Mouse (Mus musculus) adrenal gland (tissue): ENCODE measurements around the gene Kif3b.
"Not testable (repeated sequence)": the region's sequence is repeated elsewhere in the genome, so short reads cannot be mapped to it uniquely, and the experiment has no call there.

ENCODE experiments used
- intact Hi-C: fragments of 180-260 bp; cut with DNase I; formaldehyde crosslinking; loops from one replicate; pipeline ENCODE4 v1.15.1; 2025
- long read RNA-seq, 2 experiments: library from polyadenylated mRNA; unstranded; transcript quantifications; one replicate each; pipeline ENCODE4 v2.0.0; 2020; ENCODE audit warnings: borderline replicate concordance in 1 of 2; ENCODE audit not compliant: insufficient replicate concordance in 1 of 2

Gene Kif3b
- long read RNA-seq, experiment 1, partial matches to known transcripts: 0 of 3 reads
- long read RNA-seq, experiment 1, other reads (novel, unspliced or antisense): 3 of 3 reads
- long read RNA-seq, experiment 2, partial matches to known transcripts: 1 of 4 reads
- long read RNA-seq, experiment 2, other reads (novel, unspliced or antisense): 3 of 4 reads

GRCm38 (mm10) chr2:153290938-153291928 is at the start of gene Kif3b:
Gene Kif3b, plus strand, starts transcription at chr2:153291413.
- intact Hi-C loops: no loop called here

DNA sequence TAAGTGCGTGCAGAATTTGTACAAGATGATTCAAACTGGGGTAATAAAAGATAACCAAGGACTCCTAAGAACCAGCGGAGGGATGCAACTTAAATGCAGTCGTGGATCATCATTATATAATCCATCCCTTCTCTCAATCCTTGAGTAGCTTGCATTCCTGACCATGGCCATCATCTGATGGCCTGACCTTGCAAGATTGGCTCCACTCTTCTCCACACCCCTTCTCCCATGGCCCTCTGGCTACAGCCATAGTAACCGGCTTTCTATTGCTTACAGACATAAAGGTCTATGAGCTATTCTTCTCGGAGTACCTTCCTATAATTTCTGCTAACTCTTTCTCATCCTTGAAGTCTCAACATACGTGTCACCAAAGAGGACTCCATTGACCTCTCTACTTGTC is 49.1 kb upstream of the Kif3b start:
- intact Hi-C loops: loop anchor here (5.0 kb wide), 1 partner anchor 80 kb away; the partner anchor contains the start of gene Tm9sf4

GRCm38 (mm10) chr2:153249751-153250150 is 41.5 kb upstream of the Kif3b start:
- intact Hi-C loops: no loop called here

GRCm38 (mm10) chr2:153256604-153257003 is 34.6 kb upstream of the Kif3b start:
- intact Hi-C loops: no loop called here

- intact Hi-C loops: no loop called here
Observed at GRCm38 (mm10) chr2:153259030-153259863, 32.0 kb upstream of the Kif3b start.

GRCm38 (mm10) chr2:153259864-153260674 is 31.1 kb upstream of the Kif3b start:
- intact Hi-C loops: no loop called here

GRCm38 (mm10) chr2:153263053-153263452 is 28.2 kb upstream of the Kif3b start:
- intact Hi-C loops: no loop called here

DNA sequence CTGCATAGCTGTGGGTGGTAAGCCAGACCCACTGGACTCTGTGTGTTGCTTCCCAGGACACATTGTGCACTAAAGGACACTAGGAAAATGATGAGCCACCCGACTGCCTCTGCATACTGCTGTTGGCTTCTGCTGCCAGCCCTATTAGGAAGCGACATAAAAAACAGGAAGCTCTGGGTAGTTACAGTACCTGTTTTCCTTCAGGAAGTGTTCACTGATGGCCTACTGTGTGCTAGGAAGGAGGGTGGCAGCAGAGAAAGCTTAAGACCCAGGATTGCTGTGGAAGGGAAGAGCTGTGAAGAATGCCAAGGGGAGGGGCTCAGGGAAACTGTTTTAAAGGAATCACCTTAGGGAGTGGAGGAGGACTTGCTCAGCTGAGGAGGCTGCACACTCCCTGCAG is 23.9 kb upstream of the Kif3b start:
- intact Hi-C loops: no loop called here

GRCm38 (mm10) chr2:153270231-153270915 is 20.8 kb upstream of the Kif3b start:
- intact Hi-C loops: not testable (repeated sequence)

- intact Hi-C loops: not testable (repeated sequence)
Observed at GRCm38 (mm10) chr2:153274200-153274918, 16.9 kb upstream of the Kif3b start.

DNA sequence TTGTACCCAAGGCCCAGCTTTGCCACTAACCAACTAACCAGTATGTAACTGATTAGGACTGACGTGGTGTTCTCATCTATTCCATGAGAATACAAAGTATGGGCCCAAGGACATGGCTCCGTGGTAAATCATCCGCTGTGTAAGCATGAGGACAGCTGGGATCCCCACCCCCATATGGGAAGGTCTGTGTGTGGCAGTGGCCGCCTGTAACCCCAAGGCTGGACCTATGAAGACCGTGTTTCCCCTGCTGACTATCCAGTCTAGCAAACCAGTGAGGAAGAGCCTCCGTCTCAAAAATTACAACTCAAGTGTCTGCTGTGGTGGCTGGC is 16.3 kb upstream of the Kif3b start:
- intact Hi-C loops: no loop called here

- intact Hi-C loops: not testable (repeated sequence)
Observed at GRCm38 (mm10) chr2:153275577-153275976, 15.6 kb upstream of the Kif3b start.

GRCm38 (mm10) chr2:153276440-153276839 is 14.8 kb upstream of the Kif3b start:
- intact Hi-C loops: no loop called here

GRCm38 (mm10) chr2:153276846-153277245 is 14.4 kb upstream of the Kif3b start:
- intact Hi-C loops: not testable (repeated sequence)

DNA sequence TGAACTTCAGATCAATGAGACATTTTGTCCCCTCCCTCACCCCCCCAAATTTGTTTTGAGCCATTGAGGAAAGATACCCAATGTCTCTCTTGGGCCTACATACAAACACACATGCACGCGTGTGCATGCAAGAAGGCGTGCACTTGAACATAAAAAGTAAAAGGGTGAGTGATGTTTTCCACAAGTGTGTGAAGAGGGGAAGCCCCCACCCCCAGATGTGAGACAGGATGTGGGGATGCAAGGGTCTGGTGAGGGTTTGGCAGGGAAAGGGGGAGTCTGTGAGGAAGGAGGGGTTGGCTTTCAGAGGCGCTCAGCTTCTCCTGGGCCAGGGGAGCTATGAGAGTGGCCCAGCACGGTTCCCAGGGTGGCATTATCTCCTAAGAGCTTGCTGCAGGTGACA is 12.9 kb upstream of the Kif3b start:
- intact Hi-C loops: no loop called here

GRCm38 (mm10) chr2:153283919-153284318 is 7.3 kb upstream of the Kif3b start:
- intact Hi-C loops: no loop called here

DNA sequence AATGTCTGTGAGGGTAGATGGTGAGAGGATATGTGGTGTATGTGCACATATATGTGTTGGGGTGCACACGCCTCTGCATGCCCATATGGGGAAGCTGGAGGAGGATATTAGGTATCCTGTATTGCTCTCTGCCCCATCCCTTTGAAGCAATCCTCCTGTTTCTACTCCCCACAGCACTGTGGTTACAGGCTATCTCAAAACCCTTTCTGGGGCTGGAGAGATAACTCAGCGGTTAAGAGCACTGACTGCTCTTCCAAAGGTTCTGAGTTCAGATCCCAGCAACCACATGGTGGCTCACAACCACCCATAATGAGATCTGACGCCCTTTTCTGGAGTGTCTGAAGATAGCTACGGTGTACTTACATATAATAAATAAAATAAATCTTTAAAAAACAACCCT is 4.7 kb upstream of the Kif3b start:
- intact Hi-C loops: no loop called here

DNA sequence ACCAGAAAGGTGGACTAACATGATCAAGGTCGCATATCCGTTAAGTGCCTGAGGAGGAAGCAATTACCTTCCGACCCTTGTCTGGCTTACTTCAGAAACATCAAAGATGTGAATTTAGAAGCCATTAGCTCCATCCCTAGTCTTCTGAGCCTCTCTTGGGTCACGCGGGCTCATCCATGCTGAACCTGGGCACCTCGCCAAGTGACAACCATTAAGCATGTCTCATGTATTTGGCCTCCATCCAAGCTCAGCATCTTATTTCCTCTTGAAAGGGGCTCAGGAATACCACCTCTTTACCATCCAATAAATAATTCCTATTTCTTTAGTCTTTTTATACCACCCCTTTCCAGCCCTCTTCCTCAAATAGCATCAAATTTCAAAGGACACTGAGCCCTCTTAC is 3.4 kb upstream of the Kif3b start:
- intact Hi-C loops: no loop called here

DNA sequence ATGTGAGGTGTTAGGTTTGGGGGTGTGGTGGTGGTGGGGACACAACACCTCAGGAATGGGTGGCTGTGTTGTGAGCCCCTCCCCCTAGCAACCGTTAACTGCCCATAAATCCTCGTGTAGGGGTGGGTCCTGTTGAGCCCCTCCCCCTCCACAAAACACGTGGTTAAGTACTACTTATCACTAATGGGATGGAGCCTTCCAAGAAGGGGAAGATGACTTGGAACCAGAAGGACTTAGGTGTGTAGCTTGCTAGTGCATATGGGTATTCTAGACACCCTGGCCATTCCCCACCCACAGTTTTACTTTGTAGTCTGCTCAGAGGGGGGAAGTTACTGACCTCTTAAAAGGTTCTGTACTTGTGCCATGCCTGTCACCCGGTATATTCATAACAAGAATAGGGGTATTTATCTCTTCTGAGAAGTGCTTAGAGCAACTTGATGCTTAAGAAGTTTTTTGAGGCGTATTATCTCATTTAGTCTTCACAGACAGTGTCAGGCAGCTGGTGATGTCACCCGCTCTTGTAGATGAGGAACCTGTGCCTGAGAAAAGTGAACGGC is 1.2 kb downstream of the Kif3b start:
- intact Hi-C loops: no loop called here
